19 mouse cellular contexts compared by ENCODE assay signal in the genomic region with DNA sequence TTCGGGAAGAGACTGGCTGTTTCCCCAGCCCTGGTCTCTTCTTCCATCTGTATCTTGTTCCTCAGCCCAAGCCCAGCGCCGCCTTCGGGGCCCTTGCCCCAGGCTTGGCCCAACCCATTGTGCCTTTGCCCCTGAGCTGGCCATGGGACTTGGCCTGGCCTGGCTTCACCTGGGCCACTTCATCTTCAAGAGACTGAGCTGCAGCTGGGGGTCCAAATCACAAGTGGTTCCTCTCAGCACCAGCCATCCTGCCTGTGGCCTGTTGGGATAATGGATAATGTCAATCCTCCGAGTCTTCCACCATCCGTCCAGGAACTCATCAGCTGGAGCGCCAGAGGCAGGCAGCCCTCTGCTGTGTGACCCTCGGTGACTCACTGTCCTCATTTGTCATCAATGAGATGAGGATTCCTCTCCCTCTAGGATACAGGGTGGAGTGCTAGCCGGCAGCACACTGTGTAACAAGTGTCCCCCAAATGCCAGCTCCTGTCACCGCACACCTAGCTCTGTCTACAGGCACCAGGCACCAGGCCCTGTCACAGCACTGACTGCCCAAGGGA. TPM values are rescaled to one million over a fixed set of nuclear protein-coding genes. Genes with fewer than 3 reads are reported as not detected.
DNase-seq lines count a peak whose midpoint lies in the region; ATAC-seq and TF ChIP-seq lines count a peak whose summit lies in the region.
"Had no signal": no experiment of that assay in that cellular context is flagged by ENCODE, and none has a peak within 500 bp of the region (broad histone marks: within the 10 kb centered on the region; RNA-seq: fewer than 3 reads in every experiment).

No protein-coding gene starts in this region.

- no peak for TF ChIP-seq CTCF in spleen, adult 2 months (IDR thresholded peaks at IDR 0.05; ENCODE audit: extremely low read depth, insufficient read depth, insufficient read length, insufficient replicate concordance)
- no peak for TF ChIP-seq CTCF in kidney, adult 2 months (conservative IDR thresholded peaks at IDR 0.05; ENCODE audit: insufficient read depth, insufficient read length, low read depth, low read length)

- TF ChIP-seq POLR2A in spleen, adult 2 months (IDR thresholded peaks at IDR 0.05; ENCODE audit: low read depth, low read length): no peak
- TF ChIP-seq POLR2A in kidney, adult 2 months (IDR thresholded peaks at IDR 0.05; ENCODE audit: low read depth, low read length): no peak

- WGBS in liver, embryonic 15.5 days (ENCODE audit: insufficient replicate concordance): 79% methylated on average over 10 of the region's 10 CpGs
- 84% methylated on average over 10 of the region's 10 CpGs for WGBS in liver, embryonic 11.5 days
- WGBS in spleen, adult 2 months: 91% methylated on average over 10 of the region's 10 CpGs
- WGBS in embryonic facial prominence, embryonic 14.5 days: 88% methylated on average over 10 of the region's 10 CpGs
- WGBS in kidney, adult 2 months: 90% methylated on average over 10 of the region's 10 CpGs

- no peak for DNase-seq in liver, embryonic 11.5 days (ENCODE audit: low spot score)
- no peak for DNase-seq in spleen, adult 2 months (ENCODE audit: low read depth in 1 of 2, low spot score in 2 of 2)
- DNase-seq in spleen, postnatal 36 days (ENCODE audit: low spot score in 2 of 2): no peak
- no peak for DNase-seq in embryonic facial prominence, embryonic 14.5 days (ENCODE audit: low spot score)
- no peak for DNase-seq in cerebellum, postnatal 36 days
- no peak for DNase-seq in kidney, adult 2 months
- DNase-seq: adrenal gland, adult 8-10 months; gastrocnemius, postnatal 10 days had no signal

- no peak for ATAC-seq in liver, embryonic 15.5 days (ENCODE audit: insufficient read depth)
- ATAC-seq in liver, embryonic 11.5 days (replicated peaks; ENCODE audit: low FRiP score): no peak
- no peak for ATAC-seq in embryonic facial prominence, embryonic 14.5 days (ENCODE audit: low read depth)
- ATAC-seq: hindbrain, embryonic 16.5 days; intestine, embryonic 16.5 days; midbrain, embryonic 13.5 days; Patski had no signal

- H3K4me2 ChIP-seq in liver, embryonic 15.5 days: peak overlapping the region; percentile 36; the same call in 1 of the 2 replicates
- H3K4me2 ChIP-seq in liver, embryonic 11.5 days: no peak overlapping the region
- H3K4me2 ChIP-seq in embryonic facial prominence, embryonic 14.5 days (ENCODE audit: low read depth, low read length): no peak overlapping the region
- H3K4me2 ChIP-seq: kidney, embryonic 15.5 days; midbrain, embryonic 13.5 days; neural tube, embryonic 13.5 days had no signal

- peaks cover 19% of the 10 kb centered on the region for H3K36me3 ChIP-seq in liver, embryonic 15.5 days (replicated peaks)
- peaks cover 5% of the 10 kb centered on the region; the same call in 1 of the 2 replicates for H3K36me3 ChIP-seq in liver, embryonic 11.5 days (ENCODE audit: control insufficient read depth, insufficient read depth, low read length)
- peaks cover 33% of the 10 kb centered on the region for H3K36me3 ChIP-seq in spleen, adult 2 months (ENCODE audit: control insufficient read depth, insufficient read depth, low read length)
- H3K36me3 ChIP-seq in embryonic facial prominence, embryonic 14.5 days (ENCODE audit: control insufficient read depth, insufficient read depth, low read length): peaks cover 40% of the 10 kb centered on the region
- H3K36me3 ChIP-seq in kidney, adult 2 months (ENCODE audit: control insufficient read depth, insufficient read depth, low read length): no peaks in the 10 kb centered on the region

- H3K27me3 ChIP-seq in liver, embryonic 15.5 days: no peaks in the 10 kb centered on the region
- no peaks in the 10 kb centered on the region for H3K27me3 ChIP-seq in liver, embryonic 11.5 days (replicated peaks; ENCODE audit: control insufficient read depth, insufficient read depth, low read length)
- H3K27me3 ChIP-seq in spleen, adult 2 months (ENCODE audit: control insufficient read depth, insufficient read depth, low read length): no peaks in the 10 kb centered on the region
- H3K27me3 ChIP-seq in embryonic facial prominence, embryonic 14.5 days (replicated peaks; ENCODE audit: control insufficient read depth, insufficient read depth, low read length): no peaks in the 10 kb centered on the region
- no peaks in the 10 kb centered on the region for H3K27me3 ChIP-seq in kidney, adult 2 months (replicated peaks; ENCODE audit: control insufficient read depth, insufficient read depth, low read length)
- H3K27me3 ChIP-seq: kidney, embryonic 15.5 days; midbrain, embryonic 13.5 days; neural tube, embryonic 13.5 days; Patski had no signal

- H3K4me1 ChIP-seq in liver, embryonic 15.5 days (replicated peaks): peaks cover 50% of the 10 kb centered on the region
- H3K4me1 ChIP-seq in liver, embryonic 11.5 days (replicated peaks; ENCODE audit: control insufficient read depth, insufficient read depth, low read length): peaks cover 35% of the 10 kb centered on the region
- H3K4me1 ChIP-seq in spleen, adult 2 months (ENCODE audit: control insufficient read depth, insufficient read depth, insufficient read length): peaks cover 27% of the 10 kb centered on the region; the same call in 1 of the 2 replicates
- peaks cover 29% of the 10 kb centered on the region for H3K4me1 ChIP-seq in embryonic facial prominence, embryonic 14.5 days (ENCODE audit: control insufficient read depth, insufficient read depth, low read length)
- H3K4me1 ChIP-seq in kidney, adult 2 months (ENCODE audit: control insufficient read depth, insufficient read depth, low read length): no peaks in the 10 kb centered on the region

- H3K4me3 ChIP-seq in liver, embryonic 15.5 days (replicated peaks): no peak overlapping the region
- no peak overlapping the region for H3K4me3 ChIP-seq in liver, embryonic 11.5 days (ENCODE audit: low read depth, low read length)
- no peak overlapping the region for H3K4me3 ChIP-seq in spleen, adult 2 months (ENCODE audit: extremely low read depth, insufficient read depth, insufficient read length)
- no peak overlapping the region for H3K4me3 ChIP-seq in embryonic facial prominence, embryonic 14.5 days (ENCODE audit: low read depth, low read length)
- H3K4me3 ChIP-seq in kidney, adult 2 months (ENCODE audit: insufficient read depth, low read depth, low read length): no peak overlapping the region
- H3K4me3 ChIP-seq: kidney, embryonic 15.5 days; midbrain, embryonic 13.5 days; neural tube, embryonic 13.5 days had no signal

- H3K9me3 ChIP-seq in liver, embryonic 15.5 days (replicated peaks): no peaks in the 10 kb centered on the region
- H3K9me3 ChIP-seq in liver, embryonic 11.5 days (ENCODE audit: control insufficient read depth, low read length): no peaks in the 10 kb centered on the region
- no peaks in the 10 kb centered on the region for H3K9me3 ChIP-seq in embryonic facial prominence, embryonic 14.5 days (ENCODE audit: control insufficient read depth, low read length)
- H3K9me3 ChIP-seq: kidney, embryonic 15.5 days; midbrain, embryonic 13.5 days; neural tube, embryonic 13.5 days had no signal

- H3K9ac ChIP-seq in liver, embryonic 15.5 days: no peak overlapping the region
- H3K9ac ChIP-seq in liver, embryonic 11.5 days (ENCODE audit: low read depth, low read length): no peak overlapping the region
- H3K9ac ChIP-seq in embryonic facial prominence, embryonic 14.5 days (ENCODE audit: low read depth, low read length): 0 out of 2 replicates have a peak overlapping the region, but pooled peaks have one; percentile 19
- H3K9ac ChIP-seq: kidney, embryonic 15.5 days; midbrain, embryonic 13.5 days; neural tube, embryonic 13.5 days had no signal

- H3K27ac ChIP-seq in liver, embryonic 15.5 days (replicated peaks): no peak overlapping the region
- H3K27ac ChIP-seq in liver, embryonic 11.5 days (ENCODE audit: low read depth, low read length): no peak overlapping the region
- peak overlapping the region; percentile 99 for H3K27ac ChIP-seq in spleen, adult 2 months (ENCODE audit: insufficient read depth, low read length)
- H3K27ac ChIP-seq in embryonic facial prominence, embryonic 14.5 days (replicated peaks; ENCODE audit: low read depth, low read length): no peak overlapping the region
- H3K27ac ChIP-seq in kidney, adult 2 months (ENCODE audit: insufficient read depth, low read depth, low read length): no peak overlapping the region
- H3K27ac ChIP-seq: kidney, embryonic 15.5 days; midbrain, embryonic 13.5 days; neural tube, embryonic 13.5 days had no signal

RNA-seq across cellular contexts. Expression of a gene that starts 5.1 kb away (rescaled TPM):
- 4.8 and 5.7 TPM in 2 replicates for polyA plus RNA-seq in liver, embryonic 15.5 days (2015; fragmentation: Nextera tagmentation; extraction: Ambion mirVana)
- 8.8 and 8.9 TPM in 2 replicates for polyA plus RNA-seq in liver, embryonic 11.5 days (2014; fragmentation: Nextera tagmentation; extraction: Ambion mirVana)
- polyA plus RNA-seq in spleen, adult 2 months (2012; rRNA removed): 94.1 and 100 TPM in 2 replicates
- polyA plus RNA-seq in embryonic facial prominence, embryonic 14.5 days (2014; fragmentation: Nextera tagmentation; extraction: Ambion mirVana): 5.2 and 5.9 TPM in 2 replicates
- polyA plus RNA-seq in kidney, adult 2 months (2012; rRNA removed): 2.2 and 5.8 TPM in 2 replicates

RNA-seq across cellular contexts. Expression of a gene that starts 35.8 kb away (rescaled TPM):
- polyA plus RNA-seq in liver, embryonic 15.5 days (2015; fragmentation: Nextera tagmentation; extraction: Ambion mirVana): not detected in 2 replicates
- polyA plus RNA-seq in liver, embryonic 11.5 days (2014; fragmentation: Nextera tagmentation; extraction: Ambion mirVana): not detected in 2 replicates
- not detected in 2 replicates for polyA plus RNA-seq in spleen, adult 2 months (2012; rRNA removed)
- not detected in 2 replicates for polyA plus RNA-seq in embryonic facial prominence, embryonic 14.5 days (2014; fragmentation: Nextera tagmentation; extraction: Ambion mirVana)
- polyA plus RNA-seq in kidney, adult 2 months (2012; rRNA removed): 0.16 TPM in 1 of 2 replicates, not detected in the other
- polyA plus RNA-seq: brain, embryonic 14.5 days; embryonic facial prominence, embryonic 11.5 days; heart, embryonic 14.5 days; hindbrain, embryonic 16.5 days; intestine, embryonic 16.5 days; kidney, embryonic 15.5 days; midbrain, embryonic 13.5 days; neural tube, embryonic 13.5 days; small intestine, adult 2 months had no signal

RNA-seq across cellular contexts. Expression of a gene that starts 42.1 kb away (rescaled TPM):
- polyA plus RNA-seq in liver, embryonic 15.5 days (2015; fragmentation: Nextera tagmentation; extraction: Ambion mirVana): not detected in 2 replicates
- not detected in 2 replicates for polyA plus RNA-seq in liver, embryonic 11.5 days (2014; fragmentation: Nextera tagmentation; extraction: Ambion mirVana)
- polyA plus RNA-seq in spleen, adult 2 months (2012; rRNA removed): not detected in 2 replicates
- polyA plus RNA-seq in embryonic facial prominence, embryonic 14.5 days (2014; fragmentation: Nextera tagmentation; extraction: Ambion mirVana): not detected in 2 replicates
- polyA plus RNA-seq in kidney, adult 2 months (2012; rRNA removed): 0.14 and 0.38 TPM in 2 replicates
- polyA plus RNA-seq: brain, embryonic 14.5 days; embryonic facial prominence, embryonic 11.5 days; heart, embryonic 14.5 days; hindbrain, embryonic 16.5 days; intestine, embryonic 16.5 days; kidney, embryonic 15.5 days; midbrain, embryonic 13.5 days; neural tube, embryonic 13.5 days; small intestine, adult 2 months had no signal

RNA-seq across cellular contexts. Expression of a gene that starts 53.7 kb away (rescaled TPM):
- polyA plus RNA-seq in liver, embryonic 15.5 days (2015; fragmentation: Nextera tagmentation; extraction: Ambion mirVana): 0.50 and 0.77 TPM in 2 replicates
- polyA plus RNA-seq in liver, embryonic 11.5 days (2014; fragmentation: Nextera tagmentation; extraction: Ambion mirVana): not detected in 2 replicates
- 0.43 and 0.53 TPM in 2 replicates for polyA plus RNA-seq in spleen, adult 2 months (2012; rRNA removed)
- 0.84 and 2.5 TPM in 2 replicates for polyA plus RNA-seq in embryonic facial prominence, embryonic 14.5 days (2014; fragmentation: Nextera tagmentation; extraction: Ambion mirVana)
- 7.1 and 8.9 TPM in 2 replicates for polyA plus RNA-seq in kidney, adult 2 months (2012; rRNA removed)
- polyA plus RNA-seq: brain, embryonic 14.5 days; embryonic facial prominence, embryonic 11.5 days; heart, embryonic 14.5 days; hindbrain, embryonic 16.5 days; intestine, embryonic 16.5 days; kidney, embryonic 15.5 days; midbrain, embryonic 13.5 days; neural tube, embryonic 13.5 days; small intestine, adult 2 months had no signal
